Mouse (Mus musculus) myocyte (in vitro differentiated cells): ENCODE results near the gene Ssh2.

ENCODE experiments used
- POLR2A ChIP-seq: IDR thresholded peaks from one replicate; pipeline ENCODE4 v1.6.1; 2011; ENCODE audit warnings: low read depth, mild to moderate bottlenecking, control low read depth, moderate library complexity; ENCODE audit not compliant: insufficient read length
- TCF12 ChIP-seq: IDR thresholded peaks from one replicate; pipeline ENCODE4 v1.6.1; 2011; ENCODE audit warnings: mild to moderate bottlenecking, control low read depth; ENCODE audit not compliant: poor library complexity, insufficient read depth, severe bottlenecking
- USF1 ChIP-seq: IDR thresholded peaks from one replicate; pipeline ENCODE4 v1.6.1; 2011; ENCODE audit warnings: low read depth, mild to moderate bottlenecking, control low read depth, moderate library complexity

DNA sequence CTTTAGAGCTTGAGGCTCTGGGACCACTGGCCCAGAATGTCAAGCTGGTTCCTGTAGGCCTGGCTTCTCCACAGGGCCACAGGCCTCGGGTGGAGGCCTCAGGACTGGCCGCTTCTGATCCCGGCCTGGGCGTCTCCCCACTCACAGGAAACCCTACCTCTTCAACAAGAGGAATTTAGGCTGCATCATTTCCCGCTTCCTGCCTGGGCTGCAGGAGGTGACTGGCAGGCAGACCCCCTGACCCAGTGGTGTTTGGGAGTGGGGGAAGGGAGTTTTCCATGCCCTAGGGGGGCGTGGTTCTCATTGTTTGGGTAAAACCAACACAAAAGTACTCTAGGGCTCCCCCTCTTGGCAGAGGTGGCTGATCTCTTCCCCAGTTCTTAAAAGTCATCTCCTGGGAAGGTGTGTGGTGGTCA is 281.3 kb downstream of the Ssh2 start:
- TF ChIP-seq USF1 (no peak), POLR2A (no peak), TCF12 (no peak)
